Mouse (Mus musculus): Measurements from ENCODE around the gene Ung. TPM values are rescaled to one million over a fixed set of nuclear protein-coding genes. Genes with fewer than 3 reads are reported as not detected.

The Ung gene
- polyA plus RNA-seq, 1 experiment from 2014 or later, result 35.1 TPM

DNA sequence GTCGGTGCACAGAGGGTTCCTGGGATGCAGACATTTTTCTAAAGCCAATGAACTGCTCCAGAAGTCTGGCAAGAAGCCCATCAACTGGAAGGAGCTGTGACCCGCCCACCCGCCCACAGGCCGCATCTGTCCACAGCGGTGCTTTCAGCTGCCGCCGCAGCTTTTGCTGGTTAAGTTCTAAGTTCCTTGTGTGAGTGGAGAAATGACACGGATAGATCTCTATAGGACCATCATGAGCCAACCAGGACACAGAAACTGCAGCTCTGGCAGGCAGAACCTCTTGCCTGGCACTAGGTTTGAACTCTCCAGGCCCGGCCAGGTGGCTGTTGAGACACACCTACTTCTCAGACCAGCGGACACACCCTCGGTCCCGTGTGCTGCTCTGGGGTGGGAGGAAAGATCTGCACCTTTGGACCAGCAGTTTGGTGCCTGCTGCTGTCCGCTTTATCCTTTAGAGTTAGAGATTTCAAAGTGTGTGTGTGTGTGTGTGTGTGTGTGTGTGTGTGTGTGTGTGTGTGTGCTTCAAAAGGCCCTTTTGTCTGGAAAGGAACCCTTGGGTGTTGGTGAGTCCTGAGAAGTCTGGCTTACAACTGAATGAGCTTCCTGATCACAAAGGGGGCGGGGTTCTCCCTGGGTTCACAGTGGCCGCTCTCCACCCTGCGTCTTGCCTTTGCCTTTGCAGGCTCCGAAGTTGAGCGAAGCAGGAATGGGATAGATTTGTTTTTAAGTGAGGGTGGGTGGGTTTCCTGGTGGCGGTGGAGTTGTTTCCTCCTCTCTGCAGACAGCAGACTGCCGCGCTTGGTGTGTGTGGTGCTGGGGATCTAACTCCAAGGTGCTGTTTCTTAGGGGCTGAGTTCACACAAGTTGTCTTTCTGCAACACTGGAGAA is 8.3 kb downstream of the Ung start:
- no peak for DNase-seq (ENCODE audit: low spot score, missing footprints)

DNA sequence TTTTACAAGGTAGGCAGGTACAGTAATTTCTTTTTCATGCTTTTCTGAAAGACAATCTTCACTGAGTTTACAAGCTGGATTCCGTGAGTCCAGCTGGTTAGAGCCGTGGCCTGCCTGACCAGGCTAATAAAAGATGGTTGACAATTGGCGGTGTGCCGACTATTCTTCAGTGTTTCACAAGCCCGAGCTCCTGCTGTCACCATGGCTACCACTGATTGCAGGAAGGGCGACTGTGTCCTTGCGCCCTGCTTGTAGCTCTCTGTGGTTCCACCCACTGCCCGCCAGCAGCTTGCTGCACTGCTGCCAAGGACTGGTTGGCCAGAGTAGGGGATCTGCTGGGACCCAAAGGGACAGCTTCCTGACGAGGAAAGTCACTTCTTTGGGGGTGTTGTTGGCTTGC is 9.0 kb downstream of the Ung start:
- Histone ChIP-seq H3K4me1 (ENCODE audit: control insufficient read depth, insufficient read depth, low read length) (no peaks in the 10 kb centered on the region), H3K9me3 (ENCODE audit: control insufficient read depth, low read length) (no peaks in the 10 kb centered on the region), H3K27me3 (ENCODE audit: control insufficient read depth, insufficient read depth, low read length) (no peaks in the 10 kb centered on the region), H3K36me3 (ENCODE audit: control insufficient read depth, insufficient read depth, low read length) (peaks cover 6% of the 10 kb centered on the region; the same call in 1 of the 2 replicates), H3K4me3 (ENCODE audit: low read depth, low read length) (no peak overlapping the region), H3K27ac (ENCODE audit: low read depth, low read length) (no peak overlapping the region), H3K4me2 (no peak overlapping the region), H3K9ac (ENCODE audit: low read length) (no peak overlapping the region)
- ATAC-seq (ENCODE audit: low FRiP score) (peak; percentile 70; the same call in 1 of the 2 replicates), DNase-seq (ENCODE audit: low spot score, missing footprints) (no peak)
- WGBS, result 53% methylated on average over 9 of the region's 9 CpGs

More for the DNA sequence above, 8.3 kb downstream of the Ung start:
- Histone ChIP-seq H3K27ac (ENCODE audit: low read depth, low read length) (no peak overlapping the region), H3K4me3 (ENCODE audit: low read depth, low read length) (no peak overlapping the region), H3K9me3 (ENCODE audit: control insufficient read depth, low read length) (no peaks in the 10 kb centered on the region), H3K9ac (ENCODE audit: low read length) (no peak overlapping the region), H3K4me1 (ENCODE audit: control insufficient read depth, insufficient read depth, low read length) (peaks cover 1% of the 10 kb centered on the region), H3K27me3 (ENCODE audit: control insufficient read depth, insufficient read depth, low read length) (no peaks in the 10 kb centered on the region), H3K36me3 (ENCODE audit: control insufficient read depth, insufficient read depth, low read length) (peaks cover 7% of the 10 kb centered on the region; the same call in 1 of the 2 replicates), H3K4me2 (no peak overlapping the region)
- ATAC-seq (ENCODE audit: low FRiP score), result no peak
- 87% methylated on average over 21 of the region's 21 CpGs for whole genome bisulfite sequencing

DNA sequence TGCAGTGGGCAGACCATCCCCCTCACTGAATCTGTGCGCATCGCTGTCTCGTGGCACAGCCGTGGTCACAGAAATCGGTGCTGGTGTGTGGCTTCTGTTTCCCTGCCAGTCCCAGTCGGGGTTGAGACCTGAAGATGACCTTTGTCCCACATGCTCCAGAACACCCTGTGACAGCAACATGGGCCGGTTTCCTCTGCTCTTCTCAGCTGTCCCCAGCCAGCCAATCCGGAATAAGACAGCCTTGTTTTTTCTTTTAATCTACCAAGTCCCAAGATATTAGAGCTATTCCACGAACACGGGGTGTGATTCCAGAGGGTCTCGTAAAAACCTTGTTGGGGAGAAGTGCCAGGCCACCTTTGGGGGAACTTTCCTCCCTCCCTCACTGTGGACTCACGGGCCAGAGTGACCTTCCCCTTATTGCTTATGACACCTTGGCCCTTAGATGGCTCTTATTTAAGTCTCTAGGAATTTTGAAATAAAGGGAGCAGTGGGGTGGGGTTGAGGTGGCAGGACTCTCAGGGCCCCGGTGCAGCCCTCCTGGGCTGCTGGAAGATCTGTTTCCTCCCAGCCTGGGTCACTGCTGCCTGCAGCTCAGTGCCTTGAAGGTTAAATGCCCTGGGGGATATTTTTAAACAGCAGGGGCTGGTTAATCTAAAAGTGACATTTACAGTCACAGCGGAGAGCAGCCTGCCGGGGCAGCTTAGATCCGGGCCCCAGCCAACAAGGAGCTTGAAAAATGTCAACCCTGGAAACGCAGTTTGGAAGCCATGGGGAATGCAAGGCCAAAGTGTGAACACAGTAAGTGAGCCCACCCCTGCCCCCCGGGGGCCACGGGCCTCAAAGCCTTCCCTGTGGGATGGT is 16.1 kb downstream of the Ung start, which contains the start of gene Acacb:
Acacb (plus strand) TSS at position 508 of the 861 bp plus-strand sequence.
- Histone ChIP-seq H3K4me3 (ENCODE audit: low read depth, low read length) (no peak within 1 kb of the TSS), H3K9ac (ENCODE audit: low read length) (no peak within 1 kb of the TSS), H3K9me3 (ENCODE audit: control insufficient read depth, low read length) (no peaks in the 10 kb centered on the region), H3K36me3 (ENCODE audit: control insufficient read depth, insufficient read depth, low read length) (no peaks in the 10 kb centered on the region), H3K27ac (ENCODE audit: low read depth, low read length) (no peak within 1 kb of the TSS), H3K4me1 (ENCODE audit: control insufficient read depth, insufficient read depth, low read length) (no peaks in the 10 kb centered on the region; the same call in 1 of the 2 replicates), H3K27me3 (ENCODE audit: control insufficient read depth, insufficient read depth, low read length) (no peaks in the 10 kb centered on the region), H3K4me2 (no peak within 1 kb of the TSS)
- DNase-seq (ENCODE audit: low spot score, missing footprints) (no peak), ATAC-seq (ENCODE audit: low FRiP score) (no peak)
- 57% methylated on average over 19 of the region's 19 CpGs for WGBS

DNA sequence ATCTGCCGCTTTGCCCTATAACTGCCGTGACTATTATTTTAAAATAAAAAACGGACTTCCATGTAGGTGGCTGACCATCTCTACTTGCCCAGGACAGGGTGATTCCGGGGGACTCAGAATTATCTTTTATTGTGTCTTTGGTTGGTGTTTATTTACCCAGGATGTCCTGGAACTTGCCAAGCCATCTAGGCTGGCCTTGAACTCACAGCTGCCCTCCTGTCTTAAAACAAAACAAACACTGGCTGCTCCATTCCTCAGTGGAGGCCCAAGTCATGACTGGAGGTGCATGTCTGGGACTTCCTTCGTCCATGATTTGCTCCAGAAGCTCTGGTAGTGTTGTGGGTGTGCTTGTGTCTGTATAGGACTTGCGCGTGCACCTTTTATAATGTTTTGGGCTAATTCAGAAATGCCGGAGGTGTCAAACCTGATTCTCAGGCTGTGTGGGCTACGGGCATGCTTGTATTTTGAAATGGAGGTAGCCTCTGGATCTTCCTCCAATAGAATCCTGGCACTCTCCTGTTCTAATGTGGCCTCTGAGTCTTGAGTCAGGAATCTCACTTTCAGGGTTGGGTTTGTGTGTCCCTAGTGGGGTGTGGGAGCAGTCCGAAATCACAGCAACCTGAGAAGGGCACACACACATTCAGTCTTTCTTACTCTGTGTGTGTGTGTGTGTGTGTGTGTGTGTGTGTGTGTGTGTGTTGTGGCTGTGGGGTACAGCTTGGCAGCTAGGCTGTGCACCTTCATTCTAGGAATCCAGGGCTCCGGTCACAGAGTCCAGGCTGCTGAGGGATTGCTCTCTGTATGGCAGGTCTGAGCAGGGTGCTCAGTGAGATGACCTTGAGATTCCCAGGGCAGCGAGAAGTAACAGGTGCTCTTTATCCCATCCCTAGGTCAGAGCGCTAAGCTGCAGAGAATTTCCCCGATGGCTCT is 17.1 kb downstream of the Ung start:
- no peaks in the 10 kb centered on the region; the same call in 1 of the 2 replicates for H3K4me1 ChIP-seq (ENCODE audit: control insufficient read depth, insufficient read depth, low read length)
- no peaks in the 10 kb centered on the region for H3K9me3 ChIP-seq (ENCODE audit: control insufficient read depth, low read length)
- H3K4me2 ChIP-seq, result no peak overlapping the region
- H3K27ac ChIP-seq (ENCODE audit: low read depth, low read length), result no peak overlapping the region
- 90% methylated on average over 14 of the region's 14 CpGs for WGBS
- no peaks in the 10 kb centered on the region for H3K36me3 ChIP-seq (ENCODE audit: control insufficient read depth, insufficient read depth, low read length)
- H3K9ac ChIP-seq (ENCODE audit: low read length), result no peak overlapping the region
- no peak overlapping the region for H3K4me3 ChIP-seq (ENCODE audit: low read depth, low read length)
- DNase-seq (ENCODE audit: low spot score, missing footprints) (no peak), ATAC-seq (ENCODE audit: low FRiP score) (no peak)
- H3K27me3 ChIP-seq (ENCODE audit: control insufficient read depth, insufficient read depth, low read length), result no peaks in the 10 kb centered on the region

DNA sequence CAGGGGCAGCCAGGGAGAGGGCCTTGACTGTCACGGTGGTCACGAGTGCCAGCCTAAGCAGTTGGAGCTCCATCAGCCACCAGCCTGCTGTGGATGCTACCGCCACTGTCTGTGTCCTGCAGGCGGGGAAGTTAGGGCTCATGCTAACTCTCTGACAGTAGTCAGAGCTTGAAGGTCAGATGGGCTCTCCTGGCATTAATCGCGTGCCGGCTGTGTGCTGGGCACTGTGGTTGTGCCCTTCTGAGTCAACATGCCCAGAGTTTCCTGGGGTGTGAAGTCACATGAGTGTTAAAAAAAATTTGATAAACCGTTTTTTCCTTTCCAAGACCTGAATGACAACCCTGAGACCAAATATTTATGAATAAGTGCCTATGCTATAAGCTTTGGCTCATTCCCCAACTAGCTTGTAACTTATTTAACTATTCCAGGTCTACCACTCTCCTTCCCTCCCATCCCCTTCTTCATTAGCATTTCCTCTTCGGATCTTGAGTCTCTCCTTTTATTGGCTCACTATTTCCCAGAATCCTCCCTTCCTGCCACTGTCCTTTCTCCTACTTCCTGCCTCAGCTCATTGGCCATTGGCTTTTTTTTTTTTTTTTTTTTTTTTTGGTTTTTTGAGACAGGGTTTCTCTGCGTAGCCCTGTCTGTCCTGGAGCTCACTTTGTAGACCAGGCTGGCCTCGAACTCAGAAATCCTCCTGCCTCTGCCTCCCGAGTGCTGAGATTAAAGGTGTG is 22.3 kb downstream of the Ung start:
- no peak for ATAC-seq (ENCODE audit: low FRiP score)
- no peaks in the 10 kb centered on the region for H3K4me1 ChIP-seq (ENCODE audit: control insufficient read depth, insufficient read depth, low read length)
- no peaks in the 10 kb centered on the region for H3K27me3 ChIP-seq (ENCODE audit: control insufficient read depth, insufficient read depth, low read length)
- WGBS, result 88% methylated on average over 12 of the region's 12 CpGs
- no peak overlapping the region for H3K4me3 ChIP-seq (ENCODE audit: low read depth, low read length)
- H3K9ac ChIP-seq (ENCODE audit: low read length), result no peak overlapping the region
- DNase-seq (ENCODE audit: low spot score, missing footprints), result no peak
- H3K27ac ChIP-seq (ENCODE audit: low read depth, low read length), result no peak overlapping the region
- no peaks in the 10 kb centered on the region for H3K36me3 ChIP-seq (ENCODE audit: control insufficient read depth, insufficient read depth, low read length)
- H3K4me2 ChIP-seq, result no peak overlapping the region
- no peaks in the 10 kb centered on the region for H3K9me3 ChIP-seq (ENCODE audit: control insufficient read depth, low read length)

DNA sequence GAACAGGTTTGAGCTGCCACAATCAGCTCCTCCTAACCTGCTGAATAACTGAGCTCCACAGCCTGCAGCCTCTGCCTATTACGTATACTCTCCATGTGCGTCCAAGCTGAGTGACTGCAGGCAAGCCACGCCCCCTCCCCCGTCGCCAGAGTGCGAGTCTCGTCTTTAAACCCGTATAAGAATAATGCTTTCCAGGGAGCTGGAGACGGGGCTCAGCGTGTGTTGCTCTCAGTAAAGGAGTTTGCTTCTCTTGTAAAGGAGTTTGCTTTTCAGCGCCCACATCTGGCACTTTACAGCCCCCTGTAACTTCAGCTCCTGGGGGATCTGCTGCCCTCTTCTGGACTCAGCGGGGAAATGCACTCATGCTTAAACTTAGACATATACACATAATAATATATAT is 23.3 kb downstream of the Ung start:
- H3K27me3 ChIP-seq (ENCODE audit: control insufficient read depth, insufficient read depth, low read length), result no peaks in the 10 kb centered on the region
- H3K4me1 ChIP-seq (ENCODE audit: control insufficient read depth, insufficient read depth, low read length), result no peaks in the 10 kb centered on the region
- under 1% methylated on average over 12 of the region's 12 CpGs for WGBS
- no peaks in the 10 kb centered on the region for H3K9me3 ChIP-seq (ENCODE audit: control insufficient read depth, low read length)
- H3K4me3 ChIP-seq (ENCODE audit: low read depth, low read length), result peak overlapping the region; percentile 4; the same call in 1 of the 2 replicates
- H3K9ac ChIP-seq (ENCODE audit: low read length), result no peak overlapping the region
- H3K36me3 ChIP-seq (ENCODE audit: control insufficient read depth, insufficient read depth, low read length), result no peaks in the 10 kb centered on the region
- peak overlapping the region; percentile 14; the same call in 1 of the 2 replicates for H3K4me2 ChIP-seq
- DNase-seq (ENCODE audit: low spot score, missing footprints), result peak; percentile 89
- H3K27ac ChIP-seq (ENCODE audit: low read depth, low read length), result no peak overlapping the region
- ATAC-seq (ENCODE audit: low FRiP score), result no peak

DNA sequence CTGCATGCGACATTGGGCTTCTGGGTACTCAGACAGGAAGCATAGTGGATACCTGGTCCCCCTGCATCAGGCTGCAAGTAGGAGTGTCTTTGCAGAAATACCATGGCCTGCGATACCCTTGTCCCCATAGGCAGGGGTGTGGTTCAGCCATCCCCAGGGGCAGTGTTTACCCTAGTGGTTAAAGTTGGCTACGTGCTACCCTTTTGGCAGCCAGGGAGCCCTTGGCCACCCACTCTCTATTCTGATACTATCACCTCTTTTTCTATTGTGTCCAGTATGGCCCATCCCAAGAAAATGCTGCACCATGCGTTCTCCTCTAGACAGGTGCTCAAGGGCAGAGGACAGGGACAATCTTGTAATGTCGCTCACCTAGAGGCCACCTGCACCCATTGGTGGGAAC is 24.6 kb downstream of the Ung start:
- Histone ChIP-seq H3K36me3 (ENCODE audit: control insufficient read depth, insufficient read depth, low read length) (no peaks in the 10 kb centered on the region), H3K4me2 (no peak overlapping the region), H3K9me3 (ENCODE audit: control insufficient read depth, low read length) (no peaks in the 10 kb centered on the region), H3K27ac (ENCODE audit: low read depth, low read length) (no peak overlapping the region), H3K27me3 (ENCODE audit: control insufficient read depth, insufficient read depth, low read length) (no peaks in the 10 kb centered on the region), H3K9ac (ENCODE audit: low read length) (no peak overlapping the region), H3K4me3 (ENCODE audit: low read depth, low read length) (no peak overlapping the region), H3K4me1 (ENCODE audit: control insufficient read depth, insufficient read depth, low read length) (no peaks in the 10 kb centered on the region)
- DNase-seq (ENCODE audit: low spot score, missing footprints), result no peak
- 82% methylated on average over 5 of the region's 5 CpGs for WGBS
- ATAC-seq (ENCODE audit: low FRiP score), result no peak

All from midbrain, embryonic 11.5 days (tissue).